Mouse (Mus musculus) gastrocnemius, adult 2 months (tissue): ENCODE results near the gene 1700028K03Rik. TPM values are rescaled to one million over a fixed set of nuclear protein-coding genes. Genes with fewer than 3 reads are reported as not detected.
A peak's percentile ranks its signal among the peaks of the same experiment; 100 is the strongest.

Experiments
- DNase-seq: peaks from one replicate; pipeline ENCODE4 v3.0.0; 2022
- H3K27ac ChIP-seq: fragments of 200-600 bp; 2 replicates; pipeline ENCODE4 v1.8.1; 2022; ENCODE audit warnings: mild to moderate bottlenecking
- H3K4me3 ChIP-seq: fragments of 200-600 bp; 2 replicates; pipeline ENCODE4 v1.8.1; 2022; ENCODE audit warnings: mild to moderate bottlenecking, moderate library complexity
- CTCF ChIP-seq: fragments of 200-600 bp; IDR thresholded peaks from 2 replicates; pipeline ENCODE4 v1.8.1; 2022; ENCODE audit warnings: antibody characterized with exemption, mild to moderate bottlenecking, moderate library complexity
- intact Hi-C: fragments of 180-260 bp; cut with DNase I; formaldehyde crosslinking; loops from one replicate; pipeline ENCODE4 v1.15.1; 2025
- total RNA-seq, 2 experiments: library from RNA; stranded (reverse); gene quantifications; 2 replicates each; pipeline ENCODE4 v1.2.3; 2021

Gene 1700028K03Rik
- total RNA-seq, 2 experiments from 2014 or later = 0.11 TPM; not detected in 1

GRCm38 (mm10) chr5:107511326-107511725 lies 23.2 kb upstream of the 1700028K03Rik start:
- DNase-seq = no peak
- peak overlapping the region; percentile 88 for H3K27ac ChIP-seq
- intact Hi-C loops = no loop called here
- H3K4me3 ChIP-seq = no peak overlapping the region
- no peak for TF ChIP-seq CTCF

GRCm38 (mm10) chr5:107513583-107513982 lies 20.9 kb upstream of the 1700028K03Rik start:
- peak; percentile 64 for DNase-seq
- H3K27ac ChIP-seq = no peak overlapping the region
- H3K4me3 ChIP-seq = no peak overlapping the region
- peak; percentile 68 for TF ChIP-seq CTCF
- intact Hi-C loops = no loop called here

- no peak for TF ChIP-seq CTCF
- DNase-seq = no peak
- intact Hi-C loops = no loop called here
Observed at GRCm38 (mm10) chr5:107515453-107515852, 19.1 kb upstream of the 1700028K03Rik start.

GRCm38 (mm10) chr5:107516087-107516486 lies 18.4 kb upstream of the 1700028K03Rik start:
- intact Hi-C loops = no loop called here
- no peak for DNase-seq
- TF ChIP-seq CTCF = no peak
- no peak overlapping the region for H3K4me3 ChIP-seq
- no peak overlapping the region for H3K27ac ChIP-seq

More at GRCm38 (mm10) chr5:107515453-107515852, 19.1 kb upstream of the 1700028K03Rik start:
- no peak overlapping the region for H3K4me3 ChIP-seq
- no peak overlapping the region for H3K27ac ChIP-seq

GRCm38 (mm10) chr5:107518602-107519001 lies 15.9 kb upstream of the 1700028K03Rik start:
- TF ChIP-seq CTCF = no peak
- H3K4me3 ChIP-seq = no peak overlapping the region
- DNase-seq = no peak
- intact Hi-C loops = no loop called here
- H3K27ac ChIP-seq = no peak overlapping the region

- DNase-seq = no peak
- TF ChIP-seq CTCF = no peak
- H3K27ac ChIP-seq = peak overlapping the region; percentile 71
- H3K4me3 ChIP-seq = no peak overlapping the region; the same call in 1 of the 2 replicates
- intact Hi-C loops = no loop called here
Observed at GRCm38 (mm10) chr5:107521386-107521785, 13.1 kb upstream of the 1700028K03Rik start.

GRCm38 (mm10) chr5:107521897-107522296 lies 12.6 kb upstream of the 1700028K03Rik start:
- DNase-seq = peak; percentile 62
- no peak for TF ChIP-seq CTCF
- intact Hi-C loops = no loop called here
- Histone ChIP-seq H3K27ac (peak overlapping the region; percentile 71), H3K4me3 (peak overlapping the region; percentile 43)

- no peak for DNase-seq
- Histone ChIP-seq H3K27ac (no peak overlapping the region), H3K4me3 (no peak overlapping the region)
- intact Hi-C loops = no loop called here
- TF ChIP-seq CTCF = no peak
Observed at GRCm38 (mm10) chr5:107524281-107524680, 10.2 kb upstream of the 1700028K03Rik start.

- no peak for DNase-seq
- intact Hi-C loops = no loop called here
- no peak for TF ChIP-seq CTCF
- H3K27ac ChIP-seq = no peak overlapping the region
- no peak overlapping the region for H3K4me3 ChIP-seq
Observed at GRCm38 (mm10) chr5:107528856-107529255, 5.7 kb upstream of the 1700028K03Rik start.

- DNase-seq = no peak
- Histone ChIP-seq H3K27ac (no peak overlapping the region), H3K4me3 (no peak overlapping the region)
- TF ChIP-seq CTCF = no peak
- intact Hi-C loops = no loop called here
Observed at GRCm38 (mm10) chr5:107533590-107533989, 919 bp upstream of the 1700028K03Rik start.

GRCm38 (mm10) chr5:107541696-107542095 lies 7.2 kb downstream of the 1700028K03Rik start:
- intact Hi-C loops = no loop called here
- TF ChIP-seq CTCF = no peak
- Histone ChIP-seq H3K4me3 (no peak overlapping the region), H3K27ac (peak overlapping the region; percentile 78)
- peak; percentile 74 for DNase-seq

GRCm38 (mm10) chr5:107545927-107546326 lies 11.4 kb downstream of the 1700028K03Rik start:
- H3K4me3 ChIP-seq = no peak overlapping the region
- TF ChIP-seq CTCF = no peak
- intact Hi-C loops = no loop called here
- DNase-seq = no peak
- no peak overlapping the region for H3K27ac ChIP-seq

- intact Hi-C loops = no loop called here
Observed at GRCm38 (mm10) chr5:107547955-107548354, 13.4 kb downstream of the 1700028K03Rik start.

GRCm38 (mm10) chr5:107548444-107548843 lies 13.9 kb downstream of the 1700028K03Rik start:
- Histone ChIP-seq H3K4me3 (no peak overlapping the region), H3K27ac (no peak overlapping the region)
- DNase-seq = no peak
- TF ChIP-seq CTCF = no peak
- intact Hi-C loops = no loop called here

More at GRCm38 (mm10) chr5:107547955-107548354, 13.4 kb downstream of the 1700028K03Rik start:
- no peak overlapping the region for H3K4me3 ChIP-seq
- no peak for TF ChIP-seq CTCF
- no peak for DNase-seq
- no peak overlapping the region for H3K27ac ChIP-seq
